Mouse (Mus musculus): Measurements from ENCODE around the gene Gm9964. TPM values are rescaled to one million over a fixed set of nuclear protein-coding genes. Genes with fewer than 3 reads are reported as not detected.

Gm9964 gene
- polyA plus RNA-seq, 1 experiment, result not detected

- peak overlapping the region; percentile 95 for H3K27ac ChIP-seq (ENCODE audit: insufficient read depth, low read depth, low read length)
- H3K4me3 ChIP-seq (ENCODE audit: insufficient read depth, low read length), result no peak overlapping the region
- TF ChIP-seq POLR2A (IDR thresholded peaks at IDR 0.05; ENCODE audit: borderline replicate concordance, low read depth, low read length) (no peak), CTCF (IDR thresholded peaks at IDR 0.05; ENCODE audit: low read depth, low read length) (no peak)
- H3K4me1 ChIP-seq (ENCODE audit: control insufficient read depth, insufficient read depth, low read length), result peaks cover 62% of the 10 kb centered on the region
These were observed 8.3 kb downstream of the Gm9964 start for GRCm38 (mm10) chr11:79288278-79288843.

GRCm38 (mm10) chr11:79287447-79287846 is 9.3 kb downstream of the Gm9964 start:
- peak overlapping the region; percentile 95 for H3K27ac ChIP-seq (ENCODE audit: insufficient read depth, low read depth, low read length)
- peaks cover 55% of the 10 kb centered on the region for H3K4me1 ChIP-seq (ENCODE audit: control insufficient read depth, insufficient read depth, low read length)
- H3K4me3 ChIP-seq (ENCODE audit: insufficient read depth, low read length), result peak overlapping the region; percentile 18
- TF ChIP-seq POLR2A (IDR thresholded peaks at IDR 0.05; ENCODE audit: borderline replicate concordance, low read depth, low read length), result no peak
- no peak for TF ChIP-seq CTCF (IDR thresholded peaks at IDR 0.05; ENCODE audit: low read depth, low read length)

- peaks cover 50% of the 10 kb centered on the region for H3K4me1 ChIP-seq (ENCODE audit: control insufficient read depth, insufficient read depth, low read length)
- peak overlapping the region; percentile 15 for H3K4me3 ChIP-seq (ENCODE audit: insufficient read depth, low read length)
- TF ChIP-seq CTCF (IDR thresholded peaks at IDR 0.05; ENCODE audit: low read depth, low read length) (no peak), POLR2A (IDR thresholded peaks at IDR 0.05; ENCODE audit: borderline replicate concordance, low read depth, low read length) (no peak)
- peak overlapping the region; percentile 95 for H3K27ac ChIP-seq (ENCODE audit: insufficient read depth, low read depth, low read length)
These were observed 10.4 kb downstream of the Gm9964 start for GRCm38 (mm10) chr11:79286305-79286799.

GRCm38 (mm10) chr11:79283350-79284030 is 13.2 kb downstream of the Gm9964 start:
- no peak overlapping the region for H3K27ac ChIP-seq (ENCODE audit: insufficient read depth, low read depth, low read length)
- H3K4me1 ChIP-seq (ENCODE audit: control insufficient read depth, insufficient read depth, low read length), result peaks cover 41% of the 10 kb centered on the region
- no peak overlapping the region for H3K4me3 ChIP-seq (ENCODE audit: insufficient read depth, low read length)
- TF ChIP-seq CTCF (IDR thresholded peaks at IDR 0.05; ENCODE audit: low read depth, low read length) (no peak), POLR2A (IDR thresholded peaks at IDR 0.05; ENCODE audit: borderline replicate concordance, low read depth, low read length) (no peak)

GRCm38 (mm10) chr11:79281396-79281795 is 15.3 kb downstream of the Gm9964 start:
- no peak overlapping the region for H3K4me3 ChIP-seq (ENCODE audit: insufficient read depth, low read length)
- H3K27ac ChIP-seq (ENCODE audit: insufficient read depth, low read depth, low read length), result no peak overlapping the region
- no peak for TF ChIP-seq CTCF (IDR thresholded peaks at IDR 0.05; ENCODE audit: low read depth, low read length)
- no peak for TF ChIP-seq POLR2A (IDR thresholded peaks at IDR 0.05; ENCODE audit: borderline replicate concordance, low read depth, low read length)
- peaks cover 39% of the 10 kb centered on the region for H3K4me1 ChIP-seq (ENCODE audit: control insufficient read depth, insufficient read depth, low read length)

GRCm38 (mm10) chr11:79279732-79280405 is 16.8 kb downstream of the Gm9964 start:
- peak overlapping the region; percentile 99 for H3K27ac ChIP-seq (ENCODE audit: insufficient read depth, low read depth, low read length)
- TF ChIP-seq CTCF (IDR thresholded peaks at IDR 0.05; ENCODE audit: low read depth, low read length) (no peak), POLR2A (IDR thresholded peaks at IDR 0.05; ENCODE audit: borderline replicate concordance, low read depth, low read length) (no peak)
- H3K4me1 ChIP-seq (ENCODE audit: control insufficient read depth, insufficient read depth, low read length), result peaks cover 29% of the 10 kb centered on the region
- peak overlapping the region; percentile 50; the same call in 1 of the 2 replicates for H3K4me3 ChIP-seq (ENCODE audit: insufficient read depth, low read length)

- no peak overlapping the region for H3K27ac ChIP-seq (ENCODE audit: insufficient read depth, low read depth, low read length)
- TF ChIP-seq POLR2A (IDR thresholded peaks at IDR 0.05; ENCODE audit: borderline replicate concordance, low read depth, low read length) (no peak), CTCF (IDR thresholded peaks at IDR 0.05; ENCODE audit: low read depth, low read length) (no peak)
These were observed 22.9 kb downstream of the Gm9964 start for GRCm38 (mm10) chr11:79273757-79274156.

GRCm38 (mm10) chr11:79273039-79273438 is 23.7 kb downstream of the Gm9964 start:
- Histone ChIP-seq H3K4me1 (ENCODE audit: control insufficient read depth, insufficient read depth, low read length) (peaks cover 15% of the 10 kb centered on the region), H3K27ac (ENCODE audit: insufficient read depth, low read depth, low read length) (no peak overlapping the region), H3K4me3 (ENCODE audit: insufficient read depth, low read length) (no peak overlapping the region)
- TF ChIP-seq CTCF (IDR thresholded peaks at IDR 0.05; ENCODE audit: low read depth, low read length) (no peak), POLR2A (IDR thresholded peaks at IDR 0.05; ENCODE audit: borderline replicate concordance, low read depth, low read length) (no peak)

More at GRCm38 (mm10) chr11:79273757-79274156, 22.9 kb downstream of the Gm9964 start:
- Histone ChIP-seq H3K4me1 (ENCODE audit: control insufficient read depth, insufficient read depth, low read length) (peaks cover 17% of the 10 kb centered on the region), H3K4me3 (ENCODE audit: insufficient read depth, low read length) (no peak overlapping the region)

- TF ChIP-seq POLR2A (IDR thresholded peaks at IDR 0.05; ENCODE audit: borderline replicate concordance, low read depth, low read length) (no peak), CTCF (IDR thresholded peaks at IDR 0.05; ENCODE audit: low read depth, low read length) (no peak)
- 0 out of 2 replicates have a peak, but pooled peaks cover 2% of the 10 kb centered on the region for H3K4me1 ChIP-seq (ENCODE audit: control insufficient read depth, insufficient read depth, low read length)
- no peak overlapping the region for H3K27ac ChIP-seq (ENCODE audit: insufficient read depth, low read depth, low read length)
- H3K4me3 ChIP-seq (ENCODE audit: insufficient read depth, low read length), result no peak overlapping the region
These were observed 29.5 kb downstream of the Gm9964 start for GRCm38 (mm10) chr11:79267171-79267570.
